Mouse (Mus musculus): ENCODE data around the gene Sdhaf1.

Sdhaf1 gene

DNA sequence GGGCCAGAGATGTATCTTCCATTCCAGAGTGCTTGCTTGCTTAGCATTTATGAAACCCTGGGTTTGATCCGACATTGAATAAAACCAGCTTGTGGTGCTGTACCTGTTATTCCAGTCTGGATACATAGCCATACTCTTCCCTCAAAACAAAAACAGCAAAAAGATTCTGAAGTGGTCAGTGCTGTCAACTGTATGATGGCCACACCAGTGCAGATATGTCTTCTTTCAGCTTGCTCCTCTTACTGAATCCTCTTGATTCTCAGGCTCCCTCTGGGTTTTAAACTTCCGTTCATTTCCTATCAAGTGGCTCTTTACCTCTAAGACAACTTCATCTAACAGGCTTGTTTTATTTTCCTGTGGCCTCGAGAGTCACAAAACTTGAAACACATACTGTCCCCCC is at the start of gene Sdhaf1:
Gene Sdhaf1 (minus strand): TSS at position 101 of the 400 bp plus-strand sequence.
- no peak for DNase-seq (ENCODE audit: low read depth, low spot score)

DNA sequence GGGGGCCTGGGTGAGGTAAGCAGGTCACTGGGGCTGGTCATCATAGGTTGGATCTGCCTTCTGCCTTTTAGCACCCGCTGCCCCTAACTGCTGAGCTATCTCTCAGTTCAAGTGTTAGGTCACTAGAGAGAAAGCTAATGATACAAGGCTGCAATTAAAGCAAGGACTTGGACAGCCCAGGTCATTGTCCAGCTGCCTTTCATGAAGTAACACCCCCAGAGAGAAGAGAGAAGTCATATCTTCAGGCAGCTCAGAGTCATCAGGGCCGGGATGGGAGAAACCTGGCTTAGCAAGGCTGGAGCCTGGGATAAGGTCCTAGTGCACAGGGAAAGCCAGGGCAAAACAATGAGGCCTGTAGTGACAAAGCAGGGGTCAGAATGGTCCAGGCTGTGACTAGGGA is 43.8 kb upstream of the Sdhaf1 start:
- DNase-seq (ENCODE audit: low read depth, low spot score): no peak

DNA sequence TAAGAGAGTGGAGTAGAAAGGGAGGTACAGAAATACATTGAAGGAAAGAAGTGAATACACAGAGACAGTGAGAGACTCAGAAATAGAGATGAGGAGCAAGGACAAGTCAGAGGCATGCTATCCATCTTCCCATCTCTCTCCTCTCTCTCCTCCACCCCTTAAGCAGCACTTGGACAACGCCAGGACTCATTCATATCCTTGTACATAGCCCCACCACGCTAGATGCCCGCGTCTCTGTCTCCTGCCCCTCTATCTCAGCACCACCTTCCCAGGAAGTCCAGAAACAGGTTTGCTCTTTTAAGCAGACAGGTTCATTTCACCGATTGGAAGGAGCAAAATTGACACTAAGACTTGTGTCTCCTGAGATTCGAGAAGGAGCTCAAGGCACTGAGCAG is 39.6 kb upstream of the Sdhaf1 start:
- no peak for DNase-seq (ENCODE audit: low read depth, low spot score)

DNA sequence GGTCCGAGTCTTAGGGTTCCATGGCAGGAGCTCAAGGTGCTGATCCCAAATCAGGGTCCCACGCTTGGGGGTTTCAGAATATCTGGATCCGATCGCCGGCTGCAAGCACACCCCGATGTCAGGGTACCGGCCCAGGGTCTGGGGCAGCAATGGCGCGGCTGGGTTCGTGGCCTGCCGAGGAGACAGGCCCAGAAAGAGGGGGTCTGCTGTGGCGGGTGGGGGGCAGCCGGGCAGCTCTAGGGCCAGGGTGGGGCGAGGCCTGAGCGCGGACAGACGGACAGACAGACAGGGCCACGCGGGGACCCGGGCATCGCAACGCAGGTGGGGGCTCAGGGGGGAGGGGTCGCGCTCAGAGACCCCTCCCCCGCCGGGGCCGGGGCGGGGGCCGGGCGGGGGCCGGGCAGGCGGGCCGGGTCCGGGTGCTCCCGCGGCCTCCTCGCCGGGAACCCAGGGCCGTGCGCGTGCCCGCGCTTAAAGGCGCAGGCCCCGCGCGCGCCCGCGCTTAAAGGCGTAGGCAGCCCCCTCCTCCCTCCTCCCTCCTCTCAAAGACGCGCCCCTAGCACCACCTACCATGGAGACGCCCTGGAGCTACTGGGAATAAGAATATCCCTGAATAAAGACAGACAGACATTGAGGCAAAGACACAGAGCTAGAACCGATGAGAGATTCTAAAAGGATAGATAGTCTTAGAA is 39.1 kb upstream of the Sdhaf1 start, which contains the start of gene Lrfn3:
Gene Lrfn3 (minus strand): TSS at position 121 of the 692 bp plus-strand sequence.
- DNase-seq (ENCODE audit: low read depth, low spot score): no peak

DNA sequence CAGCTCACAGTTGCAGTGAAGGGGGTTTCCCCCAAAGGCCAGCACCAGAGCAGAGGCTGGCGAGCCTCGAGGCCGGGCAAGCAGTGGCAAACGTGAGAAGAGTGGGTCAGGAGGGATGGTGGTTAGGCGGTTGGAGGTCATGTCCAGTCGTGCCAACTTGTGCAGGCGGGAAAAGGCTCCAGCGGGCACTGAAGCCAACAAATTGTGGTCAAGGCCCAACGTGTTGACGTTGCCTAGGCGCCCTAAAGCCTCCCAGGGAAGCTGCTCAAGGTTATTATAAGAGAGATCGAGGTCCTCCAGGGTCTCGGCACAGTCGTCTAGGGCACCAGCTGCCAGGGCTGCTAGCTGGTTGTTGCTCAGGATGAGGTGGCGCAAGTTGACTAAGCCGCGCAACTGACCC is 36.3 kb upstream of the Sdhaf1 start:
- no peak for DNase-seq (ENCODE audit: low read depth, low spot score)

DNA sequence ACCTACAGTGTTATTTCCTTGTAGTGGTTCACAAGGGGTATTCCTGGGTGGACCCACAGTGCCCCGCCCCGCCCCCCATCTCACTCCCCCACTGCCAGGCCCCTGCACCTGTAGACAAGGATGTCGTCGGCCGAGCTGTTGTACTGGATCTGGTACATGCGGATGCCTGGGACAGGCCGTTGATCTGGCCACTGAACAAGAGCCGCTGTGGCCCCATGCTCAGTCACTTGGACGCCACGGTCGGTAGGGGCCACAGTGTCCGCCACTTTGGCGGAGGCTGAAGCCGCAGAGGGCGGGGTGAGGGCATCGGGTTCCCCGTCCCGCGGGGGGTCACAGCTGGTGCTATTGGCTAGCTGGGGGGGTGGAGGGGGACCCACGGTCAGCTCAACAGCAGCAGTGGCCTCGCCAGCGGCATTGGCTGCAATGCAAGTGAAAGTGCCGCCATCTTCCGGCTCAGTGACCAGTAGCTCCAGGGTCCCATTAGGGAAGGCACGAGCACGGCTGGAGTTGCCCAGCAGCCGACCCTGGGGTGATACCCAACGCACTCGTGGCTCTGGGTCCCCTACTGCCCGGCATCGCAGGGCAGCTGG is 35.7 kb upstream of the Sdhaf1 start:
- DNase-seq (ENCODE audit: low read depth, low spot score): no peak

DNA sequence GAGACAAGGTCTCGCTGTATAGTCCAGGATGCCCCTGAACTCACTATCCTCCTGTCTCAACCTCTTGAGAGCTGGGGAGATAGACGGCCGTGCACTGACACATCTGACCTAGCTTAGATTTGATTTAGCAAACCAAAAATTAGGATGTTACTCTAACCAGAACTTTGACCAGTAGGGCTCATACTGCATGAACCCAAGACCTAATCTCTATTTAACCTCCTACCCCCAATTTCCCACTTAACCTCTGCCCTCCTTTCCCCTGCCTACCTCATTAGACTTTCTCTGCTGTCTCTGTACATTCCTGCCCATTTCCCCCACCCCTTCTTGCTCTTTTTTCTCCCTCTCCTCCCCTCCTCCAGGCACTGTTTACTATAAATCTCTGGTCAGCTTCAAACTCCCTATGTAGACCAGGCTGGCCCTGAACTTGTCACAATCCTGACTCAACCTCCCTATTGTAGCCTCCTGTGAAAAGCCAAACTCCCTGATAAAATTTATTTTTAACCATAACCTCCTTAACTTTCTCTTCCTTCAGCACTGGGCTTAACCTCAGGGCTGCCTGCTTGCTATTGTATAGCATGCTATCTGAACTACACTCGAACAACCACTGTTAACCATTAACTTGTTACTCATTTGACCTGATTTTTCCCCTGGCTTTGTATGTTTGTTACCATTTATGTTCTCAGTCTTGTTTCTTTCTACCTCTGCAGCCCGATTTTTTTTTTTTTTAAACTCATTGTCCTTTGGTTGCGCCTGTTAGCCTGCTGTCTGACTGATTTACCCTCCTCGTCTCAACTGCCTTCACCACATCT is 34.9 kb upstream of the Sdhaf1 start:
- no peak for DNase-seq (ENCODE audit: low read depth, low spot score)

DNA sequence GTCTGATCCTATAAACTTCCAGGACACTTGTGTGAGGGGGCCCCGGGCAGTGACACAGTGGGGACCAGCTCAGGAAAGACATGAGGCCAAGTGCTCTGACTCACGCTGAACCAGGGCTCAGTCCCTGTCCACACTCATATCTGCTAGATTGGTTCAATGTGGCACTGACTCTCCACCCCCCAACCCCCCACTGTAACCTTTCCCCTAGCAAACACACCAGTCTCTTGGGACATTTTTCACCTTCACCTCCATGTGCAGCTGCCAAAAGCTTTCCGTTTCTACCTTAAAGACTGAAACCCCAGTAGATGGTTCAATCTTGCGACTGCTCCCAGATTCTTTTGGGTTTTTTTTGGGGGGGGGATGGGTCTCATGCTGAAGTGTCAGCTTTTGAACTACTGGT is 30.4 kb upstream of the Sdhaf1 start:
- DNase-seq (ENCODE audit: low read depth, low spot score): no peak

DNA sequence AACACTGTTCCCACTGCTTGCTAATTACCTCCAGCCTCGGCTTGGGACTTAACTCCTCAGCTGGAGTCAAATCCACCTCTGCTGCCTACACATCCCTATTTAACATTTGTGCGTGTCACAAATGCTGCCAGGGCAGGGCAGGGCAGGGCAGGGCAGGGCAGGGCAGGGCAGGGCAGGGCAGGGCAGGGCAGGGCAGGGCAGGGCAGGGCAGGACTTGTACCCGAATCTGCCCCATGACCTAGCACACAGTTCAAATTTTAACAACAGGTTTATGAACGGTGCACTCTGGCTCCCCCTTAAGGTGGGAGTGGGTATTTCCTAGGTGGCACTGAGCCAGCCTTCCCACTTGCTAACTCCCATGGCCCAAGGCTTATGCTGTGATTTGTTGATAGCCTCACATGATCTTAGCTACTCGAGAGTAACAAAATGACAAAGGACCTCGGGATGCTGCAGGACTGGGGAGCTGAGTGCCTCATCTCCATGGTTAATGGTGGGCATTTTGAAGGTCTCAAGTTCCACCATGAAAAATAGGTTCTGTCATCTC is 29.7 kb upstream of the Sdhaf1 start:
- no peak for DNase-seq (ENCODE audit: low read depth, low spot score)

DNA sequence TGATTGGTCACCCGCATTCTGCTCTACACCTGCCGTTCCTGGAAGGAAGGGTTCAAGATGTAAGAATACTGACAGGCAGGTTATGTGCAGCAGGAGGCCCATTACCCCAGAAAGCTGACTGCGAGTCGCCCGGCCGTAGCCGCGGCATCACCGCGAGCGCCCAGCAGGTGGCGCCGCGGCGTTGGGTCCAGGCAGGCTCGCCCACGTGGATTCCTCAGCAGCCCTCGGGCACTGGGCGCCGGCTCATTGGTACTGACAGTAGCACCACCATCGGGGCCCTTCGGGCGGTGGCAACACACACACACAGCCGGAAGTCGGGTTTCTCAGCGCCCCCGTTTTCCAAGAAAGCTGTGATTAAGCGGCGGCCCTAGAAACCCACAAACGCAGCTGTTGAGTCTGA is 24.1 kb upstream of the Sdhaf1 start:
- DNase-seq (ENCODE audit: low read depth, low spot score): peak; percentile 78

DNA sequence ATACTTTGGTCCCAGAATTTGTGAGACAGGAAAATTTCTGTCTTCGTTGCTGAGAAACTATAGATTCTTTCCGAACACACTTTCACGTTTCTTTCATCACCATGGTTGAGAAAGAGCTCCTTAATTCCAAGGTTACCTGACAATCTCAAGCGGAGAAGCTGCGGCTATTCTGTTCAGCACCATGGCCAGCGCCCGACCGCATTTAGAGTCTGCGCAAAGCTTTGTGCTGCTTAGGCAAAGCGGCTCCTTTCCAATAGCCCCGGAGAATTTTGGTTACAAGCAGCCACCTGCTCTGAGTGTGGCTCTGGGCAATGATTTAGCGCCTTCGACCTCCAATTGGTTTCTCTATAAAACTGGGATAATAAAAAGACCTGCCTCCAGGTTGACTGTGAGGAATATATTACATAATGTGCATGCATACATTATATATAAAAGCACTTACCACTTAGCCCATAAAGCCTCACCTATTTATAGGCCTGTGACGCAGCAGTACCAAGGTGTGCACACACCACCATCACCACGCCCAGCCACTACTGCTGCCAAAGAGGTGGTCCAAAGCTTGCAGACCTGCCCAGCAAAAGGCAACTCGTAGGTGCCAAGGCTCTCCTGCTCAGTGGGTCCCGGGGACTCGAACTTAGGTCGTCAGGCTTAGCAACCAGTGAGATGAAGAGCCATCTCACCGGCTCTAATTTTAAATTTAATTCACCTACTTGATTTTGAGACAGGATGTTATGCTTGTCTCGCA is 23.1 kb upstream of the Sdhaf1 start:
- no peak for DNase-seq (ENCODE audit: low read depth, low spot score)

DNA sequence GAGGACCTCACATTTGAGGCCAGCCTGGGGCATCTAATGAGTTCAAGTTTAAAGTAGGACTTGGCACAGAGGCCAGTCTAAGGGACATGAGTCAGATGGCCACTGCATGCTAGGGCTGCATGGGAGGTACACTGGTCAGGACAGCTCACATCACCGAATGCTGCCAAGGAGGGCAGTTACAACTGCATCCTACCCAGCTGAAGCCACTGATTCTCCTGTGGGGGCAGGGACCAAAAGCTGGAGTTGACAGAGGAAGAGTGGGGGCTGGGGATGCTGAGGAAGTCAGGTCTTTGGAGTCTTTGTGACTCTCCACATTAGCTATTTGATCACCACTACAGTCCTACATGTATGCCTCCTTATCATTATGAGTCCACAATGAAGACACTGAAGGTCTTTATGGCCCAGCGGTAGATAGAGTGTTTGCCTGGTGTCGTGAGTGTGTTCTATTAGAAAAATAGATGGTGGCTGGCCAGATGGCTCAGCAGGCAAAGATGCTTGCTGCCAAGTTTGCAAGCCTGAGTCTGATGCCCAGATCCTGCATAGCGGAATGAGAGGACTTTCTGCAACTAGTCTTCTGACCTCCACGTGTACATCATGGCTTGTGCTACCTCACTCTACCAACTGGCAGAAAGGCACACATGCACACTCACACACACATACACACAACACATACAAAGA is 15.9 kb upstream of the Sdhaf1 start:
- no peak for DNase-seq (ENCODE audit: low read depth, low spot score)

DNA sequence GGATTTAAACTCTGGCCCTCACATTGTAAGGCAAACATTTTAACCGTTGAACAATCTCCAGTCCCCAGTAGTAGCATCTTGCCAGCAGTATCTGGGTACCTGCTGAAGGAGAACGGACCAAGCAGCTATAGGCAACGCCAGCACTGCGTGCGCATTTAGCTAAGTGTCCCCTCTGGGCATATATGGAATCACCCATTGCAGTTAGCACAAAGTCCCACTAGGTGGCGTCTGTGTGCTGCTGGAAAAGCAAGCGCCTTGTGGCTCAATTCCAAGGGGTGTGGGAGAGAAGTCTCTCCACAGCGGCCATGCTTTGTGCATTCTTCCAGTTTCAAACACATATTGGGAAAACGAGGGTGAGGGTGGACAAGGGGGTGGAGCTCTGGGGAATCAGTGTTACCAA is 12.7 kb upstream of the Sdhaf1 start:
- peak; percentile 83 for DNase-seq (ENCODE audit: low read depth, low spot score)

DNA sequence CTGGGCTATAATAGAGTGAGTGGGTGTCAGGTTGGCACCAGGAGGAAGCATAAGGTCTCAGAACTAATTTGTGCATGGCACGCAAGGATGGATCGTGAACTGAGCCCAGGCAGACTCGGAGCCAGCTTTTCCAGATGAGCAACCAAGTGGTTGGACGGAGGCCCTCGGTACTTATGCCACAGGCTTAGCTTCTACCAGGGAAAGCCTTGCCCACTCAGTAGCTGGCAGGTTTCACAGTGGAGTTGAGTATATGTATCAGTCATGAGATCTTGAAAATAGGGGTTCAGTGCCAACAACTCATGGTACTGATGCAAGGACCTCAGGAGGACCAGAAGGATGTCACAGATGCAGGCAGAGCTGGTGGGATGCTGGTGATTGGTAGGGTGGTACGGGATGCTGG is 12.0 kb upstream of the Sdhaf1 start:
- DNase-seq (ENCODE audit: low read depth, low spot score): no peak

DNA sequence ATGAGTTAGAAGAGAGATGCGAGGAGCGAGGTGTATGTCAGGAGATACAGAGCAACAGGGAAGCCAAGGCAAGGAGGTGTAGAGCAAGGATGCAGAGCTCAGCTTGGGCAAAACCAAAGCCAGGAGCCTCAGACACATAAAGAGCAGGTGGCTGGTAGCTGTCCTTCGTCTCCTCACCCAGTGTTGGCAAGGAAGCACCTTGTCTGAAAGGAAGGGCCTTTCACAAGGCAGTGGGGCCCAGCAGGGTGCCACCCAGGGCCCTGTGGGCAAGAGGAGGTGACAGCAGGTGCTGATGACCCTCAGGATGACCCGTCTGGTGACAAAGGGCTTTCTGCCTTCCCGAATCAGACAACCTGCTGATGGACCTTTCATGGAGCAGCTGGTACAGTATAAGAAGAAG is 10.9 kb upstream of the Sdhaf1 start:
- no peak for DNase-seq (ENCODE audit: low read depth, low spot score)

DNA sequence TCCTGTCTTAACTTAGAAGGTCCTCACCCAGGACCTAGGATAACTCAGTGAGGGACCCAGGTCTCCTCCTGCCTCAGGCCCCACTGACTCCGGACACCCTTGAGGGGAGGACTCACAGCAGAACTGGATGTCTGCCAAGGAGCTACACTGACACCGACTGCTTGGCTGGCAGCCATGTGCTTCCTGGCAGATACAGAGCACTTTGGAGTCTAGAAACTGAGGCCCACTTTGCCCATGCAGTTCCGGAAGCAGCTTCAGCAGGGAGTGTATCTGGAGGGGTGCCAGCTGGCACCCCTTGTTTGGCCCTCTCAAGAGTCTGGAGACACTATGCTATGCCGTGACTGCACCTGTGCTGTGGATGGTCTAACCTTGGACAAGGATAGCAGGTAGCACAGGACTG is 9.7 kb upstream of the Sdhaf1 start:
- DNase-seq (ENCODE audit: low read depth, low spot score): no peak

DNA sequence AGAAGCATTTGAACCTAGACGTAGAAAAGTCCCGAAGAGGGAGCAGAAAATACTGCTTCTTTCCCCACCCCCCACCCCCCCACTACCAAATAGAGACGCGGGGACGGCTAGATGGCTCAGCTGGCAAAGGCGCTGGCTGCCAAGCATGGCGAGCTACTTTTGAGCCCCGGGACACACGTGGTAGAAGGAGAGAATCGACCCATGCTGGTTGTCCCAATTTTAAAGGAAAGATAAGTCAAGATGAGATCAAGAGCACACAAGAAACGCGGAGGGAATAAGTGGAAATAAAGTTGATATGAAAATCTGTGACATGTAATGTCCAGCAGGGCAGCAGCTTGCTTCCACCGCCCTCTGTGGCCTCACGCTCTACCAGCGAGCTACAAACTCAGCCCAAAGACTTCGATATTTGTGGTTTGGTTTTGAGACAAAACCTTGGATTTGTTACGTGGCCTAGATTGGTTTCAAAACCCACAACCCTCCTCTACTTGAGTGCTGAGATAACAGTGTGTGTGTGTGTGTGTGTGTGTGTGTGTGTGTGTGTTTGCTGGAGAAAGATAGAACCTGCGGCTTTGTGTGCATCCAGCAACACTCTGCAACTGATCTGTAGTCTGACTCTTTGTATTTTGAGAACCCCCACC is 9.0 kb upstream of the Sdhaf1 start:
- DNase-seq (ENCODE audit: low read depth, low spot score): no peak

DNA sequence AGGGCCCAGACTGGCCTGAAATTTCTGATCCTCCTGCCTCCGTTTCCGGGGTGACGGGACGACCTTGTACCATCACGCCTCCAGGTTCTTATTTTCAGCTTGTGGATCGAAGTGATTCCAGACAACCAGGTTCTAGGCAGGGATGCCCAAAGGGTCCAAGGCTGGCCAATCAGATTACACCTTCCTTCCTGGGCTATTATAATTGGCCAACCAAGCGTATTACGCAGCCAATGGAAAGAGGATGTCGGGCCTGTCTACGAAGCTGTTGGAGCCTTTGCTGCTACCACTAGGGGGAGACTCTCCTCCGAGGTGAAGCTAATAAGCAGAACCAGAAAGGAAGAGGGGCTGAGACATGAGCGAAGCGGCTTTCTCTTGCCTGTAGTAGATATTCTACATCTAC is 8.2 kb upstream of the Sdhaf1 start:
- peak; percentile 90 for DNase-seq (ENCODE audit: low read depth, low spot score)

DNA sequence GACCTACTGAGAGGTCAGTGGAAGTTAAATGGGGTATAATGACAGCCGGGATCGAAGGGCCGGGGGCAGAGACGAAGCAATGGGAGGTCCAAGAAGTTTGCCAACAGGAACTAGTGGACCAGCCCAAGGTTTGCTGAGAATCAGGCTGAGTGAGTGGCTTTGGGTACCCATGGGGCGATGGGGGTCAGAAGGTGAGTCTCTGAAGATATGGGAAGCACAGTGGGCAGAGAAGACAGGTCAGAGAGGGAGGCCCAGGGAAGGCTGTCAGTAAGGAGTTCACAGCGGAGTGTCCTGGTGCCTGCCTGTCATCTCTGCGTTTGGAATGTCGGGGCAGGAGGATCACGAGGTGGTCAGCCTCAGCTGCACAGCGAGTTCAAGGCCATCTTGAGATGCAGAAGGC is 4.7 kb upstream of the Sdhaf1 start:
- no peak for DNase-seq (ENCODE audit: low read depth, low spot score)

DNA sequence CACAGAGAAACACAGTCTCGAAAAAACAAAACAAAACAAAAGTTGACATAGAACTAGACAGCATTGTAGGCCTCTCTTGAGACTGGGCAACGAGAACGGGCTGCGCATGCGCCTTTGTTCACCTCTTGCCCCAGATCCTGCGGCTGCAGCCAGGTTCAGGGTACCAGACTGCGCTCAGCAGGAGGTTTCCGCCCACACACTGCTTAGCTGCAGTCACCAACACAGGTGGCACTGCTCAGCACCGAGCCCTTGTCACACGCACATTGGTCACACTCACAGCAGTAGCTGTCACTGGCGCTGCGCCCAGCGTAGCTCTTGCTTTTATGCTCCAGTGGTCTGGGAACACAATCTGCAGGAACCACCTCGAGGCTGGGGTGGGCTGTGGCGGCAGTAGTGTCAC is 3.4 kb upstream of the Sdhaf1 start:
- no peak for DNase-seq (ENCODE audit: low read depth, low spot score)

DNA sequence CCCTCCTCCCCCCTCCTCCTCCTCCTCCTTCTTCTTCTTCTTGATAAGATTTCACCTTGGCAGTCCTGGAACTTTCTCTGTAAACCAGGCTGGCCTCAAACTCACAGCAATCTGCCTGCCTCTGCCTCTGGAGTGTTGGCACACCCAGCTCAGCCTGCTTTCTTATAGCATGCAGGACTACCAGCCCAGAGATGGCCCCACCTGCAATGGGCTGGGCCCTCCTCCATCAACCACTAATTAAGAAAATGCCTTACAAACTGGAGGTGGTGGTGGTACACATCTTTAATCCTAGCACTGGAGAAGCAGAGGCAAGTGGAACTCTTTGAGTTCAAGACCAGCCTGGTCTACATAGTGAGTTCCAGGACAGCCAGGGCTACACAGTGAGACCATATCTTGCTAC is 2.7 kb upstream of the Sdhaf1 start:
- no peak for DNase-seq (ENCODE audit: low read depth, low spot score)
